Mouse (Mus musculus) C2C12 (cell line): Measurements from ENCODE around the gene Efcab6. TPM values are rescaled to one million over a fixed set of nuclear protein-coding genes. Genes with fewer than 3 reads are reported as not detected.

Experiments used
- H3K27me3 ChIP-seq: one replicate; pipeline ENCODE4 v1.6.1; 2011; ENCODE audit not compliant: control insufficient read depth, insufficient read depth, insufficient read length
- H3K36me3 ChIP-seq: one replicate; pipeline ENCODE4 v1.6.1; 2011; ENCODE audit not compliant: control insufficient read depth, insufficient read depth
- H3K4me3 ChIP-seq: one replicate; pipeline ENCODE4 v1.5.1; 2011; ENCODE audit warnings: mild to moderate bottlenecking, control low read depth; ENCODE audit not compliant: poor library complexity, insufficient read depth, severe bottlenecking
- H3K79me2 ChIP-seq: one replicate; pipeline ENCODE4 v1.6.1; 2011; ENCODE audit not compliant: control insufficient read depth, insufficient read depth
- H3K79me3 ChIP-seq: one replicate; pipeline ENCODE4 v1.6.1; 2011; ENCODE audit warnings: low read depth, control low read depth
- H3ac ChIP-seq: one replicate; pipeline ENCODE3; 2011; ENCODE audit warnings: low read depth; ENCODE audit not compliant: control insufficient read depth, insufficient read length
- CEBPB ChIP-seq: IDR thresholded peaks from one replicate; pipeline ENCODE4 v1.6.1; 2011; ENCODE audit warnings: low read depth, mild to moderate bottlenecking, control low read depth, moderate library complexity
- CTCF ChIP-seq: IDR thresholded peaks from one replicate; pipeline ENCODE4 v1.5.1; 2011; ENCODE audit not compliant: control insufficient read depth, insufficient read depth, insufficient read length
- FOSL1 ChIP-seq: IDR thresholded peaks from one replicate; pipeline ENCODE4 v1.8.0; 2011; ENCODE audit warnings: mild to moderate bottlenecking, low read length; ENCODE audit not compliant: poor library complexity, insufficient read depth, severe bottlenecking
- MAX ChIP-seq: IDR thresholded peaks from one replicate; pipeline ENCODE4 v1.6.1; 2011; ENCODE audit warnings: mild to moderate bottlenecking, control low read depth
- MYOD1 ChIP-seq: IDR thresholded peaks from one replicate; pipeline ENCODE4 v1.6.1; 2011; ENCODE audit warnings: low read depth; ENCODE audit not compliant: control insufficient read depth, insufficient read length
- MYOG ChIP-seq: IDR thresholded peaks from one replicate; pipeline ENCODE4 v1.6.1; 2011; ENCODE audit not compliant: control insufficient read depth, insufficient read length; ENCODE audit errors: extremely low read depth
- USF1 ChIP-seq: IDR thresholded peaks from one replicate; pipeline ENCODE4 v1.6.1; 2011; ENCODE audit warnings: low read depth, mild to moderate bottlenecking, control low read depth, moderate library complexity
- polyA plus RNA-seq: library from polyadenylated mRNA; unstranded; fragments of >200 nt; fragmentation: generic; extraction: Trizol; gene quantifications from one replicate; pipeline ENCODE4 v1.2.1, GENCODE M21; 2012; ENCODE audit warnings: missing spikeins

The Efcab6 gene
- polyA plus RNA-seq, 1 experiment: not detected

DNA sequence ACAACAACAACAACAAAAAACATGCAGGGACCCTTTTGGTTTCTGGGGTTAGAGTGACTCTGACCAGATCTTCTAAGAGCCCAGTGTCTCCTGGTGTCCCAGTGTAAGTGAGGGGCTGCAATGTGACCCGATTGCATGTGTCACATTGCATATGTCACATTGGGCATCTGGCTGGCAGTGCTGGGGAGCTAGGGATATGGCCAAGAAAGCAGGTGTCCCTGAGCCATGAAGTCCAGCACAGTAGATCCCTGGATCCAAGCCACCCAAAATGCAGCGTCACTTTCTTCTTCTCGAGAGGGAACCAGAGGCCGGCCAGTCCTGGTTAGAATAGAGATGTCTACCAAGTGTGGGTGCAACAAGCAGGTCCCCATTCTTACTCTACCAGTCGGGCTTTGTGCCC lies 199.6 kb downstream of the Efcab6 start:
- no peaks in the 10 kb centered on the region for H3K79me2 ChIP-seq
- no peaks in the 10 kb centered on the region for H3K36me3 ChIP-seq
- no peak overlapping the region for H3K4me3 ChIP-seq
- H3K79me3 ChIP-seq: no peaks in the 10 kb centered on the region
- H3K27me3 ChIP-seq: peaks cover 6% of the 10 kb centered on the region
- H3ac ChIP-seq: no peak overlapping the region
- TF ChIP-seq MAX (no peak), USF1 (no peak), CTCF (no peak), CEBPB (no peak)

DNA sequence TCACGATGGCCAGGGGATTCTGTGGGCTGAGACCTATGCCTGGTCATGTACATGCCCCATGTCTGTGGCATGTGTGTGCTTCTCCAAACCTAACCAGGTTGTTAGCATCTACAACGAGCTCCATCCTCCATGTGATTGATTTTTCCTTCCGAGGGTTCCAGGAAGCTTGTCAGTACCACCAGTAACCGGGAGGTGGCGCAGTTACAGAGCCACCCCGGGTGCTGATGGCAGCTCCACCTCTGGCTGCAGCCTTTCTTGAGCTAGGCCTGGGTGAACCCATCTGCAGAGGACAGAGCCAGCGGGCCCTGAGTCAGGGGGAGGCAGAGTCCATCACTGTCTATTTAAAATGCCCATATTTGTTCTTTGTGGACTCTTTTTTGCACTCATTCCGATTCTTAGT lies 208.1 kb downstream of the Efcab6 start:
- no peaks in the 10 kb centered on the region for H3K36me3 ChIP-seq

DNA sequence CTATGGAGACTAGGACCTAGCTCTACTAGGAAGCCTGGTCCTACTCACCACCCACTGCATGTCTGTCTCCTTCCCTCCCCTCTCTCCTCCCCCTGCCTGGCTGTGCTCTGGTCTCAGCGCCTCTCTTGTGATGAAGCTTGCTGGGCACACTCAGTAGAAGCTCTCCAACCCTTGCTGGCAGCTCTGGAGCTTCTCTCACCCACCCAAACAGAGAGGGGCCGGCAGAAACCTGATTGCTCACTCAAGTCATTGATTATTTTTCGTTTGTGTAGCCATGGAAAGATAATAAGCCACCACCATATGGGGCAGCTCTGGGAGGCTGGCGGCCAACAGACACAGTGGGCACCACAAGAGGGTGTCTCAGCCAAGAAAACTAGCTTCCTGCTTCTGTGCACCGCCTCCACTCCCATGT lies 211.8 kb downstream of the Efcab6 start:
- TF ChIP-seq CEBPB (no peak), CTCF (no peak), MYOG (no peak), MAX (no peak), USF1 (no peak), FOSL1 (no peak), MYOD1 (no peak)
- H3K4me3 ChIP-seq: no peak overlapping the region
- no peaks in the 10 kb centered on the region for H3K79me3 ChIP-seq
- H3K79me2 ChIP-seq: no peaks in the 10 kb centered on the region
- no peaks in the 10 kb centered on the region for H3K36me3 ChIP-seq
- peaks cover 13% of the 10 kb centered on the region for H3K27me3 ChIP-seq
- H3ac ChIP-seq: no peak overlapping the region

More for the DNA sequence above, 208.1 kb downstream of the Efcab6 start:
- no peaks in the 10 kb centered on the region for H3K79me2 ChIP-seq
- no peak overlapping the region for H3ac ChIP-seq
- no peak overlapping the region for H3K4me3 ChIP-seq
- TF ChIP-seq CTCF (peak; percentile 25), MYOG (no peak)
- no peaks in the 10 kb centered on the region for H3K27me3 ChIP-seq
- no peaks in the 10 kb centered on the region for H3K79me3 ChIP-seq

DNA sequence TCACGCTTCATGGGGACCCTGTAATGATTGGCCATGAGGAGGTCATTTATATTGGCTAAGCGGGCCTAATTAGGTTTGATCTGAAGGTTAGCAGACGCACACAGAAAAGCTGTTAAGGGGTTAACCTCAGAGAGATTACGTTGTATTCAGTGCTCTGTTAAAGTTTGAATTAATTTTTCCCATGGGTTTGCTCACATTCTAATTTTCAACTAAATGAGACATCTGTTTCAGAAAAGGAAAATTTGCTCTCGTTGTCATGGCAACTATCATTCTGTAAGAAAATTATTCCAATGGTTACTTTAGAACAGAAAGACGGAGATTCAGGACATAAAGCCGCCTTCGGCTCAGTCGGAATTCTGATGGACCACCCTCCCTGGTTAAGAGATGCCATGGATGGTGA lies 217.0 kb downstream of the Efcab6 start:
- Histone ChIP-seq H3K27me3 (peaks cover 41% of the 10 kb centered on the region), H3K4me3 (no peak overlapping the region), H3K36me3 (no peaks in the 10 kb centered on the region), H3ac (no peak overlapping the region), H3K79me2 (no peaks in the 10 kb centered on the region), H3K79me3 (no peaks in the 10 kb centered on the region)
- no peak for TF ChIP-seq MAX
- TF ChIP-seq MYOG: no peak
- no peak for TF ChIP-seq CEBPB
- no peak for TF ChIP-seq FOSL1

DNA sequence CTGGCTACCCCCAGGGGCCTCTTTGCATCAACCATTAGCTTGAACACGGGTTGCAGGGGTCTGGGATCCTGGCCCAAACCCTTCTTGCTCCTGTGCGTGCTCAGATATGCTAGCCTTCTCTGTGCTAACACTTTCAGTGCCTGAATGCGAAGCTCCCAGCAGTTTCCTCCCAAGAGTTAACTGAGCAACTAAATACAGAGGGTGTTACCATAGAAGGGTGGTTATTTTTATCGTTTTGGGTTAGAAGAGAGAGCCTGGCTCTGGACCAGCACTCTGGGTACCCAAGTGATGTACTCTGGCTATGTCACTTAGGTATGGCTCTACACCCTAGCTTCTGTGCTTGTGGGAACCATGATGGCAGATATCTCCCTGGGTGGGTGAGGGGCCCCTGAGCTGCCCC lies 217.7 kb downstream of the Efcab6 start:
- peaks cover 48% of the 10 kb centered on the region for H3K27me3 ChIP-seq
- H3K79me3 ChIP-seq: no peaks in the 10 kb centered on the region
- H3K36me3 ChIP-seq: no peaks in the 10 kb centered on the region
- no peak overlapping the region for H3ac ChIP-seq
- TF ChIP-seq MYOG (no peak), MYOD1 (no peak), FOSL1 (no peak), CTCF (no peak), USF1 (no peak), MAX (no peak), CEBPB (no peak)
- H3K79me2 ChIP-seq: no peaks in the 10 kb centered on the region
- H3K4me3 ChIP-seq: no peak overlapping the region

DNA sequence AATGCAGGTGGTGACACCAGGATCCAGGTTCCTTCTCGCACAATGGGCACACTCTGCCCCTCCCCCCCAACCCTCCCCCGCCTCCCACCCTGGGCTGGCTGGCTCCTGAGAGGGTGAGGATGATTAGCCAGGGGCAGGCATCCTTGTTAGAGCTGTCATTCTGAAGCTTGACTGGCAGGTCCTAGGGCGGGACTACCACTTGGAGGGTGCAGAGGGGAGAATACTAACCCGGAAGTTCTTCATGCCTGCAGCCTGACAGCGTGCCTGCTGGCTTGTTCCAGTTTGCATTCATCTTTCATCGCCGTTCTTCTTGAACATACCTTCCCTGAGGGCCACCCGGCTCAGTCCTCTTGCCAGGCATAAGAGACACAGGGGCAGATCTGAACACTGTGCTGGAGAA lies 218.6 kb downstream of the Efcab6 start:
- H3K4me3 ChIP-seq: no peak overlapping the region
- no peaks in the 10 kb centered on the region for H3K36me3 ChIP-seq
- no peaks in the 10 kb centered on the region for H3K79me3 ChIP-seq
- H3ac ChIP-seq: no peak overlapping the region
- TF ChIP-seq CEBPB (no peak), MYOD1 (no peak), USF1 (no peak), CTCF (no peak), MYOG (no peak)
- H3K79me2 ChIP-seq: no peaks in the 10 kb centered on the region
- H3K27me3 ChIP-seq: peaks cover 57% of the 10 kb centered on the region
